Mouse (Mus musculus): Measurements from ENCODE around the gene Exoc6b.
"Not testable (repeated sequence)": the region's sequence is repeated elsewhere in the genome, so short reads cannot be mapped to it uniquely, and the experiment has no call there.

Gene Exoc6b

DNA sequence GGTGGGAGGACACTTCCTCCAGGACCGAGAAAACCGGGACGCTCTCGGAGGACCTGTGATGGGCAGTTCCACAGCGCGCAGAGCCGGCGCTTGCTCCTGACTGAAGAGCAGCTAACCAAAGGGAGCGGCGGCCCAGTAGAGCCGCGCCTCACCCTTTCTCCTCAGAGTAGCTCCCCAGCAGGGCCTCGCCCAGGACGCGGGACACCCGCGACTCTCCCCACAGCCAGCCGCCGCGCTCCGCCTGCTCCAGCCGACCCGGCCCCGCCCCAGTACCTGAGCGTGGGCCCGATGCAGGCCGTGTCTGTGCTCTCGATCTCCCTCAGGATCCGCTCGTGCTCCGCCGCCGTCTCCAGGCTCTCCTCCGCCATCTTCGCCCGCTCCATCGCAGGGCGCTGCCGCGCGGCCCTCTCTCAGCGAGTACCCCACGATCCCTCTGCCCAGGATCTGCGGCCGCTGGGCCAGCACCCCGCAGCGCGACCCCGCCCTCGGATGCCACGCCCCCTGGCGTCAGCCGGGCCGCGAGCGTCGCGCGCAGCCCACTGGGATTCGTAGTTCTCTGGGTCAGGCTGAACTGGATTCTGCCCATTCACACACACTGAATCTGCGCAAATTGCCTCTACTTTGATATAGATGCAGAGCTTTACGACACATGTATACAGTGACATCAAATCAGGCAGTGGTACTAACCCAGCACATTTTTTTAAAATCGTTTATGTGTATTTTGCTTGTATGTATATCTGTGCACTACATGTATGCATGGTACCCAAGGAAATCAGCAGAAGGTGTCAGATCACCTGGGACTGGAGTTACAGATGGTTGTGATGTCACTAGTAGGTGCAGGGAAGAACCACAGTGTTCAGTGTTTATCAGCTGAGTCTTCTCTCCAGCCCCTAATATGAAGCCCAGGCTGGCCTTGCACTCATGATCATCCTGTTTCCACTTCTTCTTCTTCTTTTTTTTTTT is at the start of gene Exoc6b:
TSS of gene Exoc6b (minus strand) at position 491 of the 963 bp plus-strand sequence.
- DNase-seq (ENCODE audit: low spot score in 2 of 2), result peak; percentile 65 to 67

DNA sequence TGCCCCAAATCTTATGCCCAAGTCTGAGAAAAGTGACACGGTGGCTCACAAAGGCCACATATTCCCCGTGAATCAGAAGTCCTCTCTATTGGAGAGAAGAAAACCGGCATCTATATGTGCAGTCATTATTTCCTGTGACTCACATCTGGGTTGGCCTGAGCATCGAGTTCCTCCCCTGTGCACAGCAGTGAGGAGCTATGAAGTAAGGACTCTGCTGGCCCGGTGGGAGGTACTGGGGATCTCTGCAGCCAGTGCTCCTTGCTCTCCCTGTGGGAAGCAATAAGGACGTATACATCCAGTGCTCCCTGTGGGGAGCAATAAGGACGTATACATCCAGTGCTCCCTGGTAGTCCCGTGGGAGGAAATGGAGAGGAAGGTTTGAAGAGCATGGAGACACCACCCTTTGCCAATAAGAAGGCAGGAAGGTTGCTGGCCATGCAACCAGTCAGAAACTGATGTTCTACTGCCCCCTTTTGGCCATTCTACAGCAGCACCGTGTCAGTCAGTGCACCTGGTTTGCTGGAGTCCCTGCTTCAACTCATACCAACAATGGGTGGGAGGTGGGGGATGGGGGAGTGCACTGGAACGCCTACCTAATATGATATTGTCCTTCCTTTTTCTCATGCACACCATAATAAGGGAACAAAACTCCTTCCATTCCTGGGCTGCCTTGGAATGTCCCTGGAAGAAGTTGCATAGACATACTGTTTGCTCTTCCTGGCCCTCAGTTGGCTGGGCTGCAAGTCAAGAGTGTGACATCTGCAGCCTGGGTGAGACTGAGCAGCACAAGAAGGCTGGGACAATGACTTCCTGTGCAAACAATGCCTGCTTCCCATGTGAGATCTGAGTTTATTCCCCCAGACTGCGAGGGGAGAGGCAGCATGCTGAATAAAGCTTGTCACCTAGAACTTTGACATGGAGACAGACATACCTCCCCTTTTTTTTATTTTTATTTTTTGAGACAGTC is 48.5 kb upstream of the Exoc6b start:
- DNase-seq (ENCODE audit: low spot score in 2 of 2), result peak in 1 of 2 experiments; percentile 30

DNA sequence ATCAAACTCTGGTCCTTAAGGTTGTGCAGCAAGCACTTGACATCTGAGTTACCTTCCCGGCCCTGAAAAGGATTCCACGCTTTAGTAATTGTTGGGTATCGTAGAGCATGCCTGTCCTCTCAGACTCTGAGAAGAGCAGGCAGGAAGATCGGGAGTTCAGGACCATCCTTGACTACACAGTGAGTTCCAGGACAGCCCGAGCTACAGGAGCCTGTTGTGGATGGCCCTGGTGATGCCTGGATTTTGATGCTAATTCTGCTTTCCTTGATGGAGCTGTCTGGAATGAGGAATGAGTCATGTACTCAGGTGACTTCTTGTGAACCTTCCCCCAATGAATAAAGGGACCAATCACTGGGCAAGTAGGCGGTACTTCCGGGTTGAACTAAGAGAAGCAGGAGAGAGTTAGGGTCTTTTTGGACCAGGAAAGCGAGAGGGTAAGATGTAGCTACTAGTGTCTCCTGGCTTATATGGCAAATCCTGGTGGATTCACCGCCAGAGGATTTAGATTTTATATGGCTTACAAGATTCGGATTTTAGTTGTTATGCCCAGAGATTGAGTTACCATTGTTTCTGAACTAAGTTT is 35.8 kb upstream of the Exoc6b start:
- DNase-seq (ENCODE audit: low spot score in 2 of 2), result no peak

DNA sequence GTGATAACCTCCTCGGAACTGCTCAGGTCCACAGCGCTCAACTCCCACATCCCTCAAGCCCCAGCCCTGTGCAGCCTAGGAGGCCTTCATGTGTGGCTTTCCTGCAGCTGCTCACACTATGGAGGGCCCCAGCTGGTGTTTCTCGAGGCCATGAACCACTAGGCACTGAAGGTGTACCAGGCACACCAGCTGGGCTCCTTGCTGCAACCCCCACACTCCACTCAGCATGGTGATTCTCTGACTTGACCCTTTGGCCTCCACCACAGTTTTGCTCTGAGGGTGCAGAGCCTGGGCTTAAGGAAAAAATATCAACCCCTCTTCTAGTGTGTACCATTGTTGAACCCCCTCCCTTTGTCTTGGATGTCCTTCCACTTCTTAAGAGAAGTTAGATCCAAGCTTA is 34.0 kb upstream of the Exoc6b start:
- no peak for DNase-seq (ENCODE audit: low spot score in 2 of 2)

DNA sequence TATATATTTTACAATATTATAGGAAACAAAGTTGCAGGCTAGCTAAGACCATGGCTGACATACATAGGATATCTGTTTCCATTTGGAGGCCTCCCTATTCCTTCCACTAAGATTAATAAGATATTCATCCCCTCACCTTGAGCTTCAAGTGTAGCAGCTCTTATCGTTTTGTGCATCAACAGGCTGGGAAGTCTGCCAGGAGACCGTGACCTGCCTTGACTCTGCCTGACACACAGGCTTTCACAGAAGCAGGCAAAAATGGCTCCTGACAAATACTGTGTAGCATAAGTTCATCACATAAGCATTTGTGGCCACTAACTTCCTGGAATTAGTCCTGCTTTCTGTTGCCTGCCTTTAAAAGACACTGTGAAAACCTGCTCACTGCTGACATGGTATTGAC is 27.1 kb upstream of the Exoc6b start:
- DNase-seq (ENCODE audit: low spot score in 2 of 2), result no peak

DNA sequence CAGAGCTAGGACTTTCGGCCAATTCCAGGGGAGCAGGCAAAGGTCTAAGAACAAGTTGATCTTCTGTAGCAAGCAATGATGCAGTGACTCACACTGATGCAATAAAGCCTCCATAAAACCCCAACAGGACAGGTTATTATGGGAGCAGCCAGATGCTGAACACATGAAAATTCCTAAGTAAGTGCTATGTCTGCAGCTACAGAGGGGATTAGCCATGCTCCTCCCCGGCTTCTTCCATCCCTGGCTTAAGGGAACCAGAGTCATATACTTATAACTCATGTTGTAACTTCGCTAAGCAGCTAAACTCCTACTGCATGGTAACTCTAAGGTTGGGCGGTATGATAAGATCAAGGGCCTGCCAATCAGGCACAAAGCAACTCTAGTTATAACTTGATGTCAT is 18.1 kb upstream of the Exoc6b start:
- no peak for DNase-seq (ENCODE audit: low spot score in 2 of 2)

DNA sequence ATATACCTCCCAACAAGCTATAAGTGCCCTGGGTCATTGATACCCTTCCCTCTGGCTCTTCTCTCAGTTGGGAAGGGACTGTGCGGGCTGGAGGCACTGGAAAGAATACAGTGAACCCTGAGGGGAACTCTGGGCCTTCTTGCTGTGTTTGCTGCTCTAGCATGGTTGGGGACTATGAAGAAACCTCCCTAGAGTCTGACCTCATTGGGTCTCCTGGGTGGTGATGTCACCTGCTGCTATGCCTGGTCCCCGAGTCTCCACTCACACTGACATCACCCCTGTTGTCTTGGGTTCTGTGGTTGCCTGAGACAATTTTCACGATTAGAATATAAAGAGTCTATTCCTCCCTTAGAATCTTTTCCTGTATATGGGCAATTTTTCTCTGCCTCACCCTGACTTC is 17.3 kb upstream of the Exoc6b start:
- no peak for DNase-seq (ENCODE audit: low spot score in 2 of 2)

DNA sequence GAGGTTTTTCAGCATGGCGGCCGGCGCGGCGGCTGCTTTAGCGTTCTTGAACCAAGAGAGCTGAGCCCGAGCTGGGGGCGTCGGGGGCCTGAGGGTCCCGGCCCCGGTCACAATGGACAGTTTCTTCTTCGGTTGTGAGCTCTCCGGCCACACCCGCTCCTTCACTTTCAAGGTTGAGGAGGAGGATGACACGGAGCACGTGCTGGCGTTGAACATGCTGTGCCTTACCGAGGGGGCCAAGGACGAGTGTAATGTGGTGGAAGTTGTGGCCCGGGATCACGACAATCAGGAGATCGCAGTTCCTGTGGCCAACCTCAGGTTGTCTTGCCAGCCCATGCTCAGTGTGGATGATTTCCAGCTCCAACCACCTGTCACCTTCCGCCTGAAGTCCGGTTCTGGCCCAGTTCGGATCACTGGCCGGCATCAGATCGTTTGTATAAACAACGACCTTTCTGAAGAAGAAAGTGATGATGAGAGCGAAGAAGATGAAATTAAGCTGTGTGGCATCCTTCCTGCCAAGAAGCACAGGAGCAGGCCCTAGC is 6.9 kb upstream of the Exoc6b start:
- DNase-seq (ENCODE audit: low spot score in 2 of 2), result not testable (repeated sequence)

DNA sequence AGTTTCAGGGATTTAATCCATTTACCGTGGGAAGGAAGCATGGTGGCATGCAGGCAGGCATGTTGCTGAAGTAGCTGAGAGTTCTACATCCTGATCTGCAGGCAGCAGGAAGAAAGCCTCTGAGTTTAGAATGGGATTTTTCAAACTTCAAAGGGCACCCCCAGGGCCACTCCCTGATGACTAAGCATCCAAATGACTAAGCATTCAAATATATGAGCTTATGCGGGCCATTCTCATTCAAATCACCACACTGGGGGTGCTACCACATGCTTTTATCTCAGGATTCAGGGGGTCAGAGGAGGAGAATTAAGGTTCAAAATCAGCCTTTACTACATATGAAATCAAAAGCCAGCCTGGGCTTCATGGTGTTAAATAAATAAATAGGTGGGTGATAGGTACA is 5.7 kb upstream of the Exoc6b start:
- no peak for DNase-seq (ENCODE audit: low spot score in 2 of 2)

DNA sequence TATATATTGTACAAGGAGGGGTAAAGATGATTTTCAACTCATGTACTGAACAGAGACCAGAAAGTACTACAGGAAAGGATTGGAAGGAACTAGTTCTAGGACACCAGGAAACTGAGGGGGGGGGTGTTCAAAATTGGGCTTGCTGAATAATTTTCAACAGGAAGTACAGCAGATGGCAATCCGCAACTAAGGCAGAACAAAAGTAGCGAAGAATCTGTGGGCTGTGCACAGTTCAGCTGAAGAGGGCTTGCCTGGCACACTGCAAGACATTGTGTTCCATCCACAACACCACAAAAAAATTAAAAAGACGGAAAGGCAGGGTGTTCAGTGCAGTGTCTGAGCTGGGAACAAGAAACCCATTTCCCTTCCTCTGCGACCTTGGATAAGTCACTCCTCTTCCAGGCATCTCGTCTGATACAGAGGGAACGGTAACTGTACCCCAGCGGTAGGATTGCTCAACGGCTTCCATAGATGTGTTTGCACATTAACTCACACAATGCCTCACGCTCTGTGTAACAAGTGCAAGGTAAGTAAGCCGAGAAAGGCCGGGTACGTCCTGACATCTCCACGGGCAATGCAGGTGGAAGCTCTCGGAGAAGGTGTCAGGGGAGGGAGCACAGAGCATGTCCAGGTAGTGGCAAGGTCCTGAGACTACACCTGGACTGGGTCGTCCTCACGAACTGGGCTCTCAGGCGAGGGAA is 841 bp downstream of the Exoc6b start:
- peak in 1 of 2 experiments; percentile 3 for DNase-seq (ENCODE audit: low spot score in 2 of 2)

DNA sequence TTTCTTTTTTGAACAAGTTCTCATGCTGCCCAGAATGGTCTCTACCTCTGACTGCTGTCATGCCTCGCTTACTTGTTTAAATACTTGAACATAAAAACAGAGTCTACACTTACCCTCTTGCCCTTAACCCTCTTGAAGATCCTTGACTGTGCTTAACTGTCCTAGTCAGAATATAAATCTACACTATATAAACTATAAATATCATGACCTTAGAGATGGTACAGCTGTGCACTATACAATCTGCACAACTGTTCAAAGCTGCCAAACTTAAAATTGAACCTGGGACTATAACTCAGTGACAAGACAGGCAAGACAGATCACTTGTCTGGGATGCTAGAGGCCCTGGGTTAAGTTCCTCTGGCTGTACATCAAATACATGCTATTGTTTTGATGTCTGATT is 11.7 kb downstream of the Exoc6b start:
- no peak for DNase-seq (ENCODE audit: low spot score in 2 of 2)

DNA sequence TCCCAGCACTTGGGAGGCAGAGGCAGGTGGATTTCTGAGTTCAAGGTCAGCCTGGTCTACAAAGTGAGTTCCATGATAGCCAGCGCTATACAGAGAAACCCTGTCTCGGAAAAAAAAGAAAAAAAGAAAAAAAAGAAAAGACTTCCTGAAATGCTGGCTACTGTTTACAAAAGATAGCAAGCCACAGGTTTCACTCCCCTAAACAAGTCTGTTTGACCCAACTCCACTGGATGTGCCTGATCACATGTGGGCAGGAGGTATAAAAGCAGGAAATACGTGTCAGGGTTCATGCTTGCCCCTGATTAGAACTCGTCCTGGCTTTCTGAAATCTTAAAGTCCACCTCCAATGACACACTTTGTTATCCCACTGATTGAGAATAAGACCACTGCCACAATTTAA is 18.2 kb downstream of the Exoc6b start:
- no peak for DNase-seq (ENCODE audit: low spot score in 2 of 2)

DNA sequence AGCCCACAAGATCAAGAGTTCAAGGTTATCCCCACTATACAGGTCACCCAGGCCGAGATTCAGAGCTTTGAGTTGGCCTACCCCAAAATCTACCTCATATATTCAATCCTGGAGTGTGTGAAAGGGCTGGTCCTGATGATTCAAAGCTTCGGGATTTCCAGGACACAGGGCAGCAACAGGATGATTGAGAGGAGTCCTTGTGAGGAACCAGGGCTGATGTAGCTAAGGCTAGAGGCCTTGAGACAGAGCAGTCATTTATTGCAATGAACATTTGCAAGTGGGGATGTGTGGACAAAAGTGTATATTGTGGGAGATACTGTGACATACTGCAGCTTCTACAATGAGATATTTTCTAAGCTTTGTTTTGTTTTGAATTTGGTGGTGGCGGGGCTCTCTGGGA is 22.8 kb downstream of the Exoc6b start:
- DNase-seq (ENCODE audit: low spot score in 2 of 2), result no peak

DNA sequence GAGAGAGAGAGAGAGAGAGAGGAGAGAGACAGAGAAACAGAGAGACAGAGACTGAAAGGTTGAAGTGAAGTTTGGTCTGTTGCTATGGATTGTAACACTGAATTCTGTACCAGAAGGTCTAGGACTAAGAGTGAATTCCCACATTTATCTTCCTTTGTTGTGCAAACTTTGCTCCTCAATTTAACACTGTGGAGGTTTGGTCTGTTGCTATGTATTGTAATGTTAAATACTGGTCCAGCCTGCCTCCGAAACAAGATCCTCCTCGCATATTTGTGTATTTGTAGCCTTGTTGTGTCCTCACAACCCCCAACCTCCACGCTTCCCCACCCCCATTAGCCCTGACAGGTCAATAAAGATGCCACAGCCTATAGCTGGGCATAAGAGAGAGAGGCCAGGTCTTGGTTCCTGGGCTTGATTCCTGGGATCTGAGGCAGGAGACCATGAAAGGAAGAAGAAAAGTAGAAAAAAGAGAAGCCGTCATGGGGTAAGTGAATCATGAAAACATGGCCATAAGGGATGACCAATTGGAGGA is 24.6 kb downstream of the Exoc6b start:
- no peak for DNase-seq (ENCODE audit: low spot score in 2 of 2)

DNA sequence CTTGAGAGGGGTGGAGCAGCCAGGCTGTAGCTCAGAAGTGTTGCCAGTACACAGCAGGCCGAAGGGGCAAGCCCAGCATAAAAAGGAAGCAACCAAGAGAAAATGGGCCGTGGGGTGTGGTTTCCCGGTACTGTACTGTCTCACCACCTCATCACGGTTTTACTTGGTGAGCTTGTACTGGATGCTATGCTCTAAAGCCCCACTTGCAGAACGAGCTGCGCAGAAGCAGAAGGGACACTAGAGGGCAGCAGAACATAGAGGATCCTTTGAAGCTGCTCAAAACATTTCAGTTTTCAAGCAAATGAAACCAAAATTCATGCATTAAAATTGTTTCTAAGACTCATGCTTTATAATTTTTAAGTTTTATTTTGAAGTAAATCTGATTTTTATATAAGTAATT is 31.6 kb downstream of the Exoc6b start:
- peak; percentile 39 to 54 for DNase-seq (ENCODE audit: low spot score in 2 of 2)

DNA sequence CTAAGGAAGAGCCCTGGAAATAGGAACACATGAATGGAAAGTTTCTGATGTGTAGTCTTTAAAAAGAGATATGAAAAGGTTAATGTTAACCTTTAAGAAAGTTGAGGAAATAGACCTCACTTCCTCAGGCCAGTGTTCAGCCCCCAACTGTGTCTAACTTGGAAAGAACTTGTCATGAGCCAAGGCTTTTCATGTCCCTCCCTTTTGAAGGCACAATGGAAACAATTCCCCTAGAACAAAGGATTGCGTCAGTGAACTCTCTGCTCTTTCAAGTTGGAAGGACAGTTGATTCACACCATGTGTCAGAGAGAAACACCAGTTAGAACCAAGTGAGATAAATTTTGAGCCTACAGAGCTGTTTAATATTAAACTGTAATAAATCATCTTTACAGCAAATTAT is 39.6 kb downstream of the Exoc6b start:
- no peak for DNase-seq (ENCODE audit: low spot score in 2 of 2)

DNA sequence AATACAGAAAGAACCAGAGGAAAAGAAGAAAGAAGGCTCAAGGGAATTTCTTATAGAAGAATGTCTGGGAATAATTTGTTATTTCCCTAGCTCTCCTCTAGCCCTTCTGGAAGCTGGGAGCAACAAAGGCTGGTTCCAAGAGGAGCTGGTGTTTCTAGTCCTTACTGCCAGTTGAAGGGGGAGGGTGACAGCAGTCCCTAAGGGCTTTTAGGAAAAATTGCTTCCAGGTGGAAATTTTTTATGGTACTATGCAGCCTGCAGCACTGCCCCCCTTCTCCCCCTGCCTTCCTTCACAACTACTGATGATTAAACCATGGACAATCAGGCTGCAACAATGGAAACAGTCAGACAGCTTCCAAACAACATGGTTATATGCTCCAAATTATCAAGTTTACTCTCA is 44.9 kb downstream of the Exoc6b start:
- DNase-seq (ENCODE audit: low spot score in 2 of 2), result no peak

DNA sequence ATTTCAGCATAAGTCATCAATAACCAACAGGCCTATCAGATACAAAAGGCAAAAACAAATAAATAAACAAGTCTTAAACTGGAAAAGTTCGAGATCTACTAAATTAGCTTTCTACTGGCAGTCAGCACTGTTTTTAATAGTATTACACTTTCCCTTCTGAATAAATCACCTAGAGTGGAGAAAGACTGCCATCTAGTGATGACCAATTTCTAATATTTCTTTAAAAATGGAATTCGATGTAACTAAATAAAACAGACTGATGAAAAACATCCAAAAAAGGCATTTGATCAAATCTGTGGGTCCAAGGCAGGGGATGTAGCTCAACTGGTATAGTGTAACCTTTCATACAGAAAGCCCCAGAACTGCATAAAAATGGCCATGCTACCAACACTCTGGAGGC is 52.3 kb downstream of the Exoc6b start:
- no peak for DNase-seq (ENCODE audit: low spot score in 2 of 2)

DNA sequence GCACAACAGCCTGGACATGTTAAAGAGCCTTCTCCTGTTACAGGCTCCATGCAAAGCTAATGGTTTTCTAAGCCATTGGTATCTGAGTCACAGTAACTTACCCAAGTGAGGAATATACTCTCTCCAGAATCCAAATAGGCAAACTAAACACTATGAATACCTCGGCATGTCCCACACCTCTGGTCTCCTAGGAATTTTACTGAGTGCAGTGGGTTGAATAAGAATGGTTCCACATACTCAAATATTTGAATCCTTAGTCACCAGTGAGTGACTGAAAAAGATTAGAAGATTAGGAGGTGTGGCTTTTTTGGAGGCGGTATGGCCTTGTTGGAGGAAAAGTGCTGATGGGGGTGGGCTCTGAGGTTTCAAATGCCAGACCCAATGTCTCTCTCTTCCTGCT is 55.4 kb downstream of the Exoc6b start:
- no peak for DNase-seq (ENCODE audit: low spot score in 2 of 2)

DNA sequence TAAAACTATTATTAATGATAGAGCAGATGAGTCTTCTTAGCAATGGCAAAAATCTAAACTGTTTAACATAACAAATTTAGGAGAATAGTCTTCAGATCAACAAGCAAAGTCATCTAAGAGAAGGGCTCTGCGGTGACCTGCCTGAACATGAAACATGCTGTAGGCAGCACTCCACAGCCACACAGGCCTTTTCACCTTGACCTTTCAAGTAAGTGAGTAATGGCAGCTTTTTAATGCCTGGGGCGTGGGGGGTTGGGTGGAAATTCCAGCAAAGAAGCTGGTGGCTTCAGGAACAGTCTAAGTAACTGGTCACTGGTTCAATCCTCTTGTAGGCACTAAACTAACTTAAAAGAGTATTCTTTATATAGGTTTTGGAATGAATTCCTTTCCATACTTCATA is 58.9 kb downstream of the Exoc6b start:
- no peak for DNase-seq (ENCODE audit: low spot score in 2 of 2)

DNA sequence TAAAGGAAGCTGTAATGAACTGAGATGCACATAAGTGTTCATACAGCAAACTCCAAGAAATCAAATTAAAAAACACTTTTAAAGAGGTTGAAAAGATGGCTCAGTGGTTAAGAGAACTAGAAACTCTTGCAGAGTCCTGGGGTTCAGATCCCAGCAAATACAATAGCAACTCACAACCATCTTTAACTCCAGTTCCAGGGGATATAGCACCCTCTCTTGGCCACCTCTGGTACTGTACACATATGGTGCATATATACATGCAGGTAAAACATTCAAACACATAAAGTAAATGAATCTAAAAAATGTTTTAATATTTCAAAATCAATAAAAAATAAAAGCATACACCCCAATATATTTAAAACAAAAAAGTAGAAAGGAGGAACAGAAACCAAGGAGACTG is 73.9 kb downstream of the Exoc6b start:
- no peak for DNase-seq (ENCODE audit: low spot score in 2 of 2)
